10 mouse cellular contexts compared by ENCODE assay signal in genomic region chr11:21082711-21083110, GRCm38 (mm10). TPM values are rescaled to one million over a fixed set of nuclear protein-coding genes. Genes with fewer than 3 reads are reported as not detected.
DNase-seq lines count a peak whose midpoint lies in the region; ATAC-seq and TF ChIP-seq lines count a peak whose summit lies in the region.
"Had no signal": no experiment of that assay in that cellular context is flagged by ENCODE, and none has a peak within 500 bp of the region (broad histone marks: within the 10 kb centered on the region; RNA-seq: fewer than 3 reads in every experiment).

No protein-coding gene starts in this region.

- H3K4me2 ChIP-seq in heart, embryonic 11.5 days = no peak overlapping the region; the same call in 1 of the 2 replicates
- H3K4me2 ChIP-seq in lung, embryonic 15.5 days = no peak overlapping the region
- H3K4me2 ChIP-seq in midbrain, embryonic 16.5 days (ENCODE audit: low read length) = no peak overlapping the region
- H3K4me2 ChIP-seq: hindbrain, embryonic 15.5 days had no signal

- H3K36me3 ChIP-seq in heart, embryonic 11.5 days (ENCODE audit: control insufficient read depth, insufficient read depth, low read length) = no peaks in the 10 kb centered on the region
- H3K36me3 ChIP-seq in lung, embryonic 15.5 days = no peaks in the 10 kb centered on the region
- H3K36me3 ChIP-seq in midbrain, embryonic 16.5 days (ENCODE audit: control insufficient read depth, insufficient read depth, low read length) = no peaks in the 10 kb centered on the region
- H3K36me3 ChIP-seq: hindbrain, embryonic 15.5 days had no signal

- peak overlapping the region; percentile 35; the same call in 1 of the 2 replicates for H3K27ac ChIP-seq in heart, embryonic 11.5 days (ENCODE audit: low read depth, low read length)
- peak overlapping the region; percentile 31; the same call in 1 of the 2 replicates for H3K27ac ChIP-seq in lung, embryonic 15.5 days
- H3K27ac ChIP-seq in layer of hippocampus, adult 2 months = no peak overlapping the region
- H3K27ac ChIP-seq in midbrain, embryonic 16.5 days (ENCODE audit: low read length) = no peak overlapping the region
- H3K27ac ChIP-seq: hindbrain, embryonic 15.5 days had no signal

- TF ChIP-seq CTCF in layer of hippocampus, adult 2 months (conservative IDR thresholded peaks at IDR 0.05) = no peak

- peak; percentile 7 for DNase-seq in adrenal gland, postnatal 14 days
- no peak for DNase-seq in adrenal gland, adult 18-20 months (ENCODE audit: low spot score in 2 of 2)
- peak; percentile 61 for DNase-seq in CD4-positive, CD25-positive, alpha-beta regulatory T cell, adult 2 months (ENCODE audit: low read depth, low spot score)
- no peak for DNase-seq in layer of hippocampus, adult 2 months (ENCODE audit: low spot score in 2 of 2)
- DNase-seq in thymus, postnatal 10 days (ENCODE audit: low spot score in 2 of 2) = no peak

- no peak overlapping the region for H3K9ac ChIP-seq in heart, embryonic 11.5 days (ENCODE audit: low read depth, low read length)
- H3K9ac ChIP-seq in lung, embryonic 15.5 days = no peak overlapping the region
- no peak overlapping the region for H3K9ac ChIP-seq in midbrain, embryonic 16.5 days (ENCODE audit: low read depth, low read length)
- H3K9ac ChIP-seq: hindbrain, embryonic 15.5 days had no signal

- no peaks in the 10 kb centered on the region for H3K9me3 ChIP-seq in heart, embryonic 11.5 days (replicated peaks; ENCODE audit: control insufficient read depth, low read length)
- H3K9me3 ChIP-seq in lung, embryonic 15.5 days = no peaks in the 10 kb centered on the region
- no peaks in the 10 kb centered on the region for H3K9me3 ChIP-seq in midbrain, embryonic 16.5 days (replicated peaks; ENCODE audit: control insufficient read depth, low read length, poor library complexity, severe bottlenecking)
- H3K9me3 ChIP-seq: hindbrain, embryonic 15.5 days had no signal

- peaks cover 15% of the 10 kb centered on the region for H3K4me1 ChIP-seq in heart, embryonic 11.5 days (ENCODE audit: control insufficient read depth, insufficient read depth, low read length)
- peaks cover 30% of the 10 kb centered on the region for H3K4me1 ChIP-seq in lung, embryonic 15.5 days
- H3K4me1 ChIP-seq in midbrain, embryonic 16.5 days (ENCODE audit: control insufficient read depth, insufficient read depth, low read length) = no peaks in the 10 kb centered on the region
- H3K4me1 ChIP-seq: hindbrain, embryonic 15.5 days had no signal

- no peak overlapping the region for H3K4me3 ChIP-seq in heart, embryonic 11.5 days (ENCODE audit: low read depth, low read length)
- no peak overlapping the region for H3K4me3 ChIP-seq in lung, embryonic 15.5 days
- no peak overlapping the region for H3K4me3 ChIP-seq in layer of hippocampus, adult 2 months
- no peak overlapping the region for H3K4me3 ChIP-seq in midbrain, embryonic 16.5 days (ENCODE audit: low read depth, low read length)
- H3K4me3 ChIP-seq: erythroblast, embryonic 14.5 days; hindbrain, embryonic 15.5 days had no signal

- no peak; the same call in 1 of the 2 replicates for ATAC-seq in heart, embryonic 11.5 days (replicated peaks; ENCODE audit: insufficient number of reproducible peaks, low FRiP score, low TSS enrichment)
- no peak for ATAC-seq in lung, embryonic 15.5 days (ENCODE audit: borderline replicate concordance, extremely low read depth, low FRiP score, low TSS enrichment)
- ATAC-seq in midbrain, embryonic 16.5 days = no peak

- no peaks in the 10 kb centered on the region for H3K27me3 ChIP-seq in heart, embryonic 11.5 days (ENCODE audit: control insufficient read depth, insufficient read depth, low read length)
- no peaks in the 10 kb centered on the region for H3K27me3 ChIP-seq in lung, embryonic 15.5 days
- no peaks in the 10 kb centered on the region for H3K27me3 ChIP-seq in midbrain, embryonic 16.5 days (ENCODE audit: control insufficient read depth, insufficient read depth, low read depth, low read length)
- H3K27me3 ChIP-seq: hindbrain, embryonic 15.5 days had no signal

- 33% methylated on average over 2 of the region's 2 CpGs for WGBS in heart, embryonic 11.5 days (ENCODE audit: insufficient replicate concordance)
- 28% methylated on average over 2 of the region's 2 CpGs for WGBS in lung, embryonic 15.5 days
- WGBS in midbrain, embryonic 16.5 days = 55% methylated on average over 2 of the region's 2 CpGs

RNA-seq across cellular contexts. Expression of gene Peli1, which starts 8.4 kb away (rescaled TPM):
- 18.4 and 27.2 TPM in 2 replicates for total RNA-seq in adrenal gland, postnatal 14 days (2021)
- total RNA-seq in adrenal gland, adult 18-20 months (2021) = 10 to 100 TPM; 16.1 to 18.3 TPM
- 30.4 and 31.9 TPM in 2 replicates for polyA plus RNA-seq in heart, embryonic 11.5 days (2014; fragmentation: Nextera tagmentation; extraction: Ambion mirVana)
- 51.3 and 55.3 TPM in 2 replicates for polyA plus RNA-seq in lung, embryonic 15.5 days (2015; fragmentation: Nextera tagmentation; extraction: Ambion mirVana)
- total RNA-seq in layer of hippocampus, adult 2 months (2021) = 10 to 100 TPM; 48.1 to 49.6 TPM
- 57.6 and 65.6 TPM in 2 replicates for polyA plus RNA-seq in midbrain, embryonic 16.5 days (2015; fragmentation: Nextera tagmentation; extraction: Ambion mirVana)

Comparison
In these comparisons a context has a peak if more than half of its experiments do, and no peak if none do; other contexts are left out.
1. DNase-seq: peak in adrenal gland, postnatal 14 days (single experiment) and CD4-positive, CD25-positive, alpha-beta regulatory T cell, adult 2 months (single experiment); none in adrenal gland, adult 18-20 months (0 of 2), layer of hippocampus, adult 2 months (0 of 2) and thymus, postnatal 10 days (0 of 2).
2. H3K27ac ChIP-seq: peak in heart, embryonic 11.5 days (single experiment) and lung, embryonic 15.5 days (single experiment); none in layer of hippocampus, adult 2 months (single experiment) and midbrain, embryonic 16.5 days (single experiment).